Mouse (Mus musculus) urinary bladder, postnatal 14 days (tissue): ENCODE data around the gene Fbxl19.
"Not testable (repeated sequence)": the region's sequence is repeated elsewhere in the genome, so short reads cannot be mapped to it uniquely, and the experiment has no call there.

Source experiments
- DNase-seq: peaks from one replicate; pipeline ENCODE4 v3.0.0; 2021; ENCODE audit warnings: low spot score

Gene Fbxl19

DNA sequence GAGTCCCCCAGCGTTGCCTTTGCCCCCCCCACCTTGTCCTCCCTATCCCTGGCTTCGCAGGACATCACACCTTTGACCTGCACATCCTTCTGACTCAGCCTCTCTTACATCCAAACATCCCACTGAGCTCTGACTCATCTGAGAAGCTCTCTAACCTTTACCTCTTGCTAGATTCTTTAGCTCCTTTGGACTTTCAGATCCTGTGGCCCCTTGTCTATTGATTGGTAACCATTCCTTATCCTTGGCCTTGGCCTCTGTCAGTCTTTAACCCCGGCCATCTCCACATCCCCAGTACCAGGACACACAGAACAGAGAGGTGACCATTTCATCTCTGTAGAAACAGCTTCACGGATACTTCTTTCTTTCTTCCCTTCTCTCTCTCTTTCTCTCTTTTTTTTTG is 14.2 kb upstream of the Fbxl19 start:
- no peak for DNase-seq

GRCm38 (mm10) chr7:127732066-127732465 is 12.3 kb upstream of the Fbxl19 start, which contains the start of gene Ctf2:
Gene Ctf2, minus strand, starts transcription at chr7:127732166.
- DNase-seq = not testable (repeated sequence)

- DNase-seq = peak; percentile 93
These were observed 908 bp downstream of the Fbxl19 start for GRCm38 (mm10) chr7:127745251-127745651.

GRCm38 (mm10) chr7:127745652-127746493 is 1.5 kb downstream of the Fbxl19 start:
- DNase-seq = peak; percentile 97

- peak; percentile 20 for DNase-seq
These were observed 2.5 kb downstream of the Fbxl19 start for GRCm38 (mm10) chr7:127746494-127747491.

GRCm38 (mm10) chr7:127747559-127748234 is 3.4 kb downstream of the Fbxl19 start:
- DNase-seq = no peak

DNA sequence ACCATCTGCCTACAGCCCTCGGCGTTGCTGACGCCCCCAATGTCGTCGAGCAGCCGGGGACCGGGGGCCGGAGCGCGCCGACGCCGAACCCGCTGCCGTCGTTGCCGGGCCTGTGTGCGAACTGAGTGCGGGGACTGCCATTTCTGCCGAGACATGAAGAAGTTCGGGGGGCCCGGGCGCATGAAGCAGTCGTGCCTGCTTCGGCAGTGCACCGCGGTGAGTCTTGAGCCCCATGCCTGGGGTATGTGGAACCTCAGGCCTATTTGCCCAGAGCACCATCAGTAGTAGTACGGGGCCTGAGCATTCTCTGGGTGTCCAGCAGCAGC is 3.9 kb downstream of the Fbxl19 start:
- no peak for DNase-seq

GRCm38 (mm10) chr7:127750131-127751127 is 6.1 kb downstream of the Fbxl19 start:
- no peak for DNase-seq

DNA sequence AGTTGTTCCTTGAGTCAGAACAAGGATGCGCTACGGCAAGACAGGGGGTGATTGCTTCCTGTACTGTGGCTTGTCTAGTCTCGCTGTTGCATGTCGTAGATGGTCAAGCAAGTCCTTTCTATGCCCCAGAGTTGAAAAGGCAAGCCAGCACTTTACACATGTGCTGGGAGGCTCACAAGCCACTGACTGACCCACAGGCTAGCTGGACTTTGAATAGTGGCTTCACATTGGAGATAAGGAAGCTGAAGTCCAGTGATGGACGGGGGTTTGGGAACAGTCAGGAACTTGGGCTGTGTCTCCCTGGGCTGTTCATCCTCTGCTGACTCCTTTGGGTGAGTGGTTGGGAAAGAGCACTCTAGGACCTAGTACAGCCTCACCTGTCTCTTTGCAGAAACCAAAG is 7.3 kb downstream of the Fbxl19 start:
- no peak for DNase-seq

DNA sequence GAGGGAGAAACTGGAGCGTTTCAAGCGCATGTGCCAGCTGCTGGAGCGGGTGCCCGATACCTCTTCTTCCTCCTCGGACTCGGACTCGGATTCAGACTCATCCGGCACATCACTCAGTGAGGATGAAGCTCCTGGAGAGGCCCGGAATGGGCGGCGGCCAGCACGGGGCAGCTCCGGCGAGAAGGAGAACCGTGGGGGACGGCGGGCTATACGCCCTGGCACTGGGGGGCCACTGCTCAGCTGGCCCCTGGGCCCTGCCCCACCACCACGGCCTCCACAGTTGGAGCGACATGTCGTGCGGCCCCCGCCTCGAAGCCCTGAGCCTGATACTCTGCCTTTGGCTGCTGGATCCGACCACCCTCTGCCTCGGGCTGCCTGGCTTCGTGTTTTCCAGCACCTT is 7.7 kb downstream of the Fbxl19 start:
- DNase-seq = no peak

- DNase-seq = no peak
These were observed 8.8 kb downstream of the Fbxl19 start for GRCm38 (mm10) chr7:127753158-127753557.

DNA sequence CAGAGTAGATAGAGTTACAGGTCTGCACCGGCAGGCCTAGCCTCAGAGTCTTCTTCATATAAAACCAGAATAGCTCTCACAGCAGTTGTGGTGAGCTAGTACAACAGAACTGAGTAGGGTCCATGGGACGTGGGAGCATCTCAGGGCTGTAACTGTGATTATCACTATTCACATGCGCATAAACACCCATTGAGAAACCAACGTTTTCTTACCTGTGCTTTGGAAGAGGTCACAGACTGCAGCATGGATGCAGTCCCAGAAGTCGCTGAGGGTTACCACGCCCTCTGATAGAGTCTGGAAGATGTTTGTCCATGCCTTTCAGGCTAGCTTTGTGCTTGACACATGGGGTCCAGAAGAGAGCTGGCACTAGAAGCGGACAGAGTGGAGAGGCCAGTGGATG is 9.4 kb downstream of the Fbxl19 start:
- DNase-seq = no peak

DNA sequence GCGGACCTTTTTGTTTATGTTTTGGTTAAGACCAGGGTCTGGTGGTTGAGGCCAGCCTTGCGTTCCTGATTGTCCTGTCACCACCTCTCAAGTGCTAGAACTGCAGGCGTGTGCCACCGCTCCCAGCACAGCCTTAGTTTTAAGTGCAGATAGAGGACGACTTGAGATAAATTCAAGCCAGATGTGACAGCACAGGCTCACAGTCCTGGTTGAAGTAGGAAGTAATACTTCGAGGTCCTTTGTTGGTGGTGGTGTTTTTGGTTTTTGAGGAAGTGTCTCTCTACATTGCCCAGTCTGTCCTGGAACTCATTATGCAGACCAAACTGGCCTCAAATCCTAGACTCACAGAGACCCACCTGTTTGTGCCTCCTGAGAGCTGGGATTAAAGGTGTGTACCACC is 15.4 kb downstream of the Fbxl19 start:
- no peak for DNase-seq

GRCm38 (mm10) chr7:127760478-127760877 is 16.1 kb downstream of the Fbxl19 start:
- DNase-seq = no peak

DNA sequence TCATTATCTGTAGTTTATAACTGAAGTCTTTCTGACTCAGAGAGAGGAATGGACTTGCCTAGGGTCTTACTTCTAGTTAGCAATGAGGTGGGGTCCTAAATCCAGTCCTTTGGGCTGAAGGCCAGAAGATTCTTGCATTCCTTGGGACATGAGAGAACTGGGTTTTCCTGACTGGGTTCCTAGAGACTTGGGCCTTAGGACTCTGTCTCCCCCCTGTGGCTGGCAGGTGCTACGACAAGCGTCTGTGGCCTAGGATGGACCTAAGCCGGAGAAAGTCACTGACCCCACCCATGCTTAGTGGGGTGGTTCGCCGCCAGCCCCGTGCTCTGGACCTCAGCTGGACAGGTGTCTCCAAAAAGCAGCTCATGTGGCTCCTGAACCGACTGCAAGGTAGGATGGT is 16.7 kb downstream of the Fbxl19 start:
- peak; percentile 75 for DNase-seq

GRCm38 (mm10) chr7:127763642-127764041 is 19.3 kb downstream of the Fbxl19 start:
- DNase-seq = no peak

GRCm38 (mm10) chr7:127765756-127766155 is 21.4 kb downstream of the Fbxl19 start:
- DNase-seq = no peak

DNA sequence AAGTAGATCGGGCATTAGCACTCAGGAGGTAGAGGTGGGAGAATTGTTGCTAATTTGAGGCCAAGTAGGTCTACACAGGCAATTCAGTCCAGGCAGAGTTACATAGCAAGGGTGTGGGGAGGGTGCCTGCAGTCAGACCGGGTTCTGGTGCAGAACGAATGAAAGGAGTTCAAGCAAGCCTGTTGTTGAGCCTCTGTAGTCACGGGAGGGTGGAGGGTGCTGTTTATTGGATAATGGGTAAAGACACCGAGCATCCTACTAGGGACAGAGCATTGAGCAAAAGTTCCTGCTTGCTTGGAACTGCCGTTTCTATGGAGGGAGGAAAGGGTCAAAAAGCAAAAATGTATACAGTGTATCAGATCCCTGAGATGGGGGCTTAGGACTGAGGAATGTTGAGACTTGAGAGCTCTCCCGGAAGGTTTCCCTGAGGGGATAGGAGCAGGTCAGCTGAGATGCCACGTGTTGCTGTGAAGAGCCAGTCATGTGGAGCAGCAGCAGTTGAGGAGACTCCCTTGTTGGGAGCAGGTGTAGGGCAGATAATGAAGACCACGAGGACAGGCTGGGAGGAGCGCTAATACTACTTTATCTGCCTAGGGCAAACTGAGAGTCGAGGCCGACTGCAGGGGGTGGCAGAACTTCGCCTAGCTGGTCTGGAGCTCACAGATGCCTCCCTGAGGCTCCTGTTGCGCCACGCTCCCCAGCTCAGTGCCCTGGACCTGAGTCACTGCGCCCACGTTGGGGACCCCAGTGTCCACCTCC is 22.7 kb downstream of the Fbxl19 start:
- no peak for DNase-seq

GRCm38 (mm10) chr7:127767671-127768345 is 23.5 kb downstream of the Fbxl19 start:
- no peak for DNase-seq
